Mouse (Mus musculus) cerebellum, postnatal 10 days (tissue): ENCODE results near the gene Btbd2.
"Not testable (repeated sequence)": the region's sequence is repeated elsewhere in the genome, so short reads cannot be mapped to it uniquely, and the experiment has no call there.

Source experiments
- DNase-seq, 2 experiments: peaks; one replicate each; pipeline ENCODE4 v3.0.0; 2021; ENCODE audit warnings: mixed read lengths in 2 of 2

Gene Btbd2

GRCm38 (mm10) chr10:80668614-80669013, 11.7 kb upstream of the Btbd2 start:
- DNase-seq, result peak; percentile 82 to 83

DNA sequence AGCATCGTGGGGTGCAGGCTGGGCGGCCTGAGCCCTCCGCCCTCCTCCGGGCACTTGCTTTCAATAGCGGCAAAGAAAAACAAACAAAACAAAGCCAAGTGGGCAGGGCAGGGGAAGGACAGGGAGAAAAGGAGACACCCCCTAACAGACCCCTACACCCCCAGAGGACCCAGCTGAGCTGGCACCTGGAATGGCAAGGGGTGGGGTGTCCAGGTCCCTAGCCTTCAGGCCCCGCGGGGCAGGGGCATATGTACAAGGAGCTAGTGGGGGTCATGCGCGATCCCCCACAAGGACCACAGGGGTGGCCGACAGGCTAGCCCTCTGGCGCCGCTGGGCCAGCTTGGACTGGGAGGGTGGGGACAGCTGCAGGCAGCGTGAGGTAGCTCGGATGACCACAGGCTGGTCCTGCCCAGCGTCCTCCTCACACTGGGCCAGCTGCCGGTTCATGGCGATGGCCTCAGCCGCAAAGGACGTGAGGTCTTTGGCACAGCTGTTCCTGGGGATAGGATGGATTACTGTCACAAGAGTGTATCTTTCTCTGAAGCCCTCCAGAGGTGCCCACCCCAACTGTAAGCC, 10.1 kb upstream of the Btbd2 start:
- no peak for DNase-seq

DNA sequence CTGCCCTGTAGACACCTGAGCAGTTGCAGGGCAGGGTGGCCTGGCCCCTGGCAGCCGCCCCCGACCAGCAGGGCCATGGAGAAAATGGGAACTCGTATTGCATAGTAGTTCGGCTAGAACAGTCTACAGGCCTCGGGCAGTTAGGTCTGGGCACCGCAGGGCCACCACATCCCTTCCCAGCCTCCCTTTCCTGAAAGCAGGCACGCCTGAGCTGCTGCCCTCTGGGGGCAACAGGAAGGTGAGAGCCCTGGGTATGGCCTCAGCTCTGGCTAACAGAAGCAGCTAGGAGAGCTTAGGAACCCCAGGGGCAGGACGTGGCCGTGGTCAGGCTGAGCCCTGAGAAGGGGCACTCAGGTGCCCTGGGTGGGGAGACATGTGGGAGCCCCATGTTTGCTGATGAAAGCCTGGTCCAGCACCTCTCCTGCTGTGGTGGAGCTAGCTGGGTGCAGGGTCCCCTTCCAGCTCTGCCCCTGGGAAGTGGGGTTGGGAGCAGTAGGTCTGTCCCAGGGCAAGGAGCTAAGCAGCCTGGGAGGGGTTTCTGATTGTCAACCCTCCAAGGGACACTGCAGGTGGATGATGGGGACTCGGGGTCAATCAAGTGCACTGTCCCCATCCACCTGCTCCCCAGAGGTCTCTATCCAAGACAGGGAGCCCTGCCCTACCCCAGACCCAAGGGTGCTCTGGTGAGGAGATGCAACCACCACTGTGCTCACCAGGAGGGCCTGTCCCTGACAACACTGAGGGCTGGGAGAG, 9.3 kb upstream of the Btbd2 start:
- no peak for DNase-seq

GRCm38 (mm10) chr10:80665459-80665858, 8.6 kb upstream of the Btbd2 start:
- DNase-seq, result peak in 1 of 2 experiments; percentile 51

DNA sequence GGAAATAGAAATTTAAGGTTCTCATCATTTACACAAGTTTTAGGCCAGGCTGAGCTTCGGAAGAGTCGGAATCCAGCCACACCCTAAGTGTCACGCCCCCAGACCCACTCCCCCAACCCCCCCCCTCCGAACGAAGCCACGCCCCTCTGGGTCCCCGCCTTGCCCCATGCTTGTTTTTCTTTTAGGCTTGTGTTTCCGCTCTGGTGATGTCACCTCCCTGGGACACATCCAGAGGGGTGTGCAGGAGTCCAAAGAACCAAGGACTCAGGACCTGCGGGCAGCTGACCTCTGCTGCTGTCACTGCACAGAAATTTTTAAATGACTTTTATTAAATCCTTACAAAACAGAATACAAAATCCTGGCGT, 8.1 kb upstream of the Btbd2 start:
- DNase-seq, result peak in 1 of 2 experiments; percentile 44

GRCm38 (mm10) chr10:80664197-80665015, 7.5 kb upstream of the Btbd2 start:
- DNase-seq, result peak; percentile 73 to 80

DNA sequence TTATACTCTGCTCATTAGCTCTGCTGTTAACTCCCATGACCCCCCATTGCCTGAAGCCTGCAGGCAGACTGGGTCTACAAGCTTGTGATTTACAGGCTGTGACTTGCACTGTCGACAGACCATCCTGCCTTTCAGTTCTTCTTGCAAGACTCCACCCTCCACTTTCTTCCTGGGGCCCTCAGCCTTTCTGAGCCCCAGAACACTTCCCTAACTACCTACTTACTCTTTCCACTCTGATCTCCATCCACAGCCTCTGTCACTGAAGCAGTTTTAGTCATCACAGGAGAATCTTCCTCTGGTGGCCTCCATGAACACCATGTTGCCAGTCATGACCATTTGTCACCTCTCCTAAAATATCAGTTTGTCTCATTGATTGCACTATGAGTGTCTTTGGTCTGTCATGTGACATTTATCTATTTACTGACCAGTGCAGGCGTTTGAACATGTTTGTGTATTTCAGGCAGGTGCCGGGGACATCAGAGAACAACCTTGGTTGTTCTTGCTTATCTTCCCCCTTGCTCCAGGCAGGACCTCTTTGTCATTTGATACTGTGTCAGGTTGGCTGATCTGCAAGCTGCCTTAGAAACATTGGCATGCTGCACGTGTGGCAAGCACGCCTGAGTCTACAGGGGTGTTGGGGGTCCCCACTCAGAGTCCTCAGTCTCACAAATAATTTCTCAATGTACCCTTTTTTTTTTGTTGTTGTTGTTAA, 6.8 kb upstream of the Btbd2 start:
- no peak for DNase-seq

DNA sequence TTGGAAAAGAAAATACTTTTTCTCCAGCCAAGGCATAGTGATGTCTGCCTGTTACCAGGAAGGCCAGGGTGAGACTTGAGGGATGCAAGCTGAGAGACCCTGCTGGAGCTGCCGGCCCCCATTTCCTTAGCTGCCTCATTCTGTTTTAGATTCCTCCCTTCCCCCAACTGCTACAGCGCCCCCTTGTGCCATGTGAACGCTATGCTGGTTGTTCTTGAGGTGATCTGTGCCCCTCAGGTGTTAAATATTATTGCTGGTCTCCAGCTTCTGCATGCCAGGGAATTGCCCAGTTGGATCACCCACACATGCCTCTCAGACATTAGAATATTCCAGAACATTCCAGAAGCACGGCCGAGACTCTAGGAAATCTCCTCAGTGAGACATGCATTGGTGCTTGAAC, 4.3 kb upstream of the Btbd2 start:
- peak; percentile 66 to 82 for DNase-seq

DNA sequence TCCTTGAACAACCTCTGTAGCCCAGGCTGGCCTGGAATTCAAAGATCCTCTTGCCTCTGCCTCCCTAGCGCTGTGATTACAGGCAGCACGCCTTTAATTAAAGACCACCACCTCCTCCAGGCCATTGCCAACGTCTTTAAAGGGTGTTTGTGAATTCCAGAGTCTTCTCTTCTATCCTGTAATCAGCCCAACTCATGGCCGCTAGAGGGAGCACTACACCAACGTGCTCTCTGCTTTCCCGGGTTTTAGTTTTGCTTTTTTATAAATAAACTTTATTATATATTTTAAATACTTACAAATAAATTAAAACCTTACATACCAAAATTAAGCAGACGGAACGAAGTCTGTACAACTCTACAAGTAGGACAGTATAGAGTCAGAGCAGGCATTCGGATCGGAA, 2.3 kb upstream of the Btbd2 start:
- DNase-seq, result peak; percentile 89 to 92

- DNase-seq, result no peak
These were observed 2.0 kb upstream of the Btbd2 start for GRCm38 (mm10) chr10:80658841-80659202.

DNA sequence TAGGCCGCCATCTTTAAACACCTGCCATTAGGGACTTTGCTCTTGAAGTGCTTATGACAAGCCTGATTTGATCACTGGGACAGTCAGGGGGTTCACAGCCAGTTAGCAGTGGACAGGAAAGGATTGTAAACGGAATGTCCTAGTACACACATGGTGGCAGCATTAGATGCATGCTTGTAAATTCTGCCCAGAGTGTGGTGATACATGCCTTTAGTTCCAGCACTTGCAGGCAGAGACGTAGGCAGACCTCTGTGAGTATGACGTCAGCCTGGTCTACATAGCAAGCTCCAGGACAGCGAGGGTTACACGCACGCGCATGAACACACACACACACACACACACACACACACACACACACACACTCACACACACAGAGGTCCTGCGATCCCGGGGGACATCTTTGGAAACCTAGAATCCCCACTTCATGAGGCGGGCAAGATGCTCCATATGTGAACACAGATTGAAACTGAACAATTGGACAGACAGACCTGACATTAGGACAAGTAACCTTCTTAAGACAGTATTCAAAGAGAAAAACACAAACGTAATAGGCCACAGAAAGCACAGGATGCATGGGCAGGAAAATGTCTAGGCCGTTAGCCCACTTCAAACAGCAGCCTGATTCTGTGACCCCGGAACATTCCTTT, 1.4 kb upstream of the Btbd2 start:
- no peak for DNase-seq

- DNase-seq, result peak; percentile 100
These were observed 575 bp downstream of the Btbd2 start for GRCm38 (mm10) chr10:80656130-80656862.

- DNase-seq, result peak in 1 of 2 experiments; percentile 51
These were observed 1.3 kb downstream of the Btbd2 start for GRCm38 (mm10) chr10:80655406-80656129.

DNA sequence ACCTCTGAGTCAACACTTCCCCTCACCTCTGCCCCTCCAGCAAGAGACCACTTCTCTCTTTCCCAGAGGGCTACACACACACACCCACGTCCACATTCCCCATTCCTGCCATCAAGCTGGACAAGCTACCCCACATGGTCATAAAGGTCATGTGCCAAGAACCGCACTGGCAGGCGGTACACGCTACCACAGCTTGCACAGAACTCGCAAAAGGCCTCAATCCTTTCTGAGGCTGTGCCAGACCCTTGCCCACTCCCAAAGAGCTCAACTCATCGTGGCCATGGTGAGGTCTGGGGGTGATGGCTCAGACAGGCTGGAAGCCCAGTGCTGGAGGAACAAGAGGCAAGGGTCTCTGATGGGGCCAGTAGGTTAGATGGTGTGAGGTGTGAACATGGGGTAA, 2.0 kb downstream of the Btbd2 start:
- DNase-seq, result peak; percentile 57 to 60

DNA sequence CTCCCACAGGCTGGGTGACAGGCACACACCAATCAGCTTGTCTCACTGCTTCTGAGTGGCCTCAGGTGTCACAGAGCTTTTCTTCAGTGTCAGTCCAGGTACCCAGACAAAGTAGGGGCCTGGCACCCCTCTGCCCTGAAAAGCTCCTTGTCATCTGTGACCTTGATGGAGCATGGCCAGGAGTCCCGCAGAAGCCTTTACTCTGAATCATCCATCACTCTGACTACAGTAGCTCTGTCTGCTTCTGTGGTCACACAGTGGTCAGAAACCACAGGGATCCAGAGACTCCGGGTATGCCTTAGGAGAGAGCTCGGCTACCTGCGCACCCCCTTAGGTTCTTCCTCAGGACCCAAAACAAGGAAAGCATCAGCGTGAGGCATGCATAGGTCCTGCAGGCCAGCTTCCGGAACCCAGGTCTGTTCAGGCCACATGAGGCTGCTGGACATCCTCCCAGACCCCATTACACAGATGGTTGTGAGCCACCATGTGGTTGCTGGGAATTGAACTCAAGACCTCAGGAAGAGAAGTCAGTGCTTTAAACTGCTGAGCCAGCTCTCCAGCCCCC, 3.6 kb downstream of the Btbd2 start:
- DNase-seq, result no peak

GRCm38 (mm10) chr10:80650392-80650791, 6.5 kb downstream of the Btbd2 start:
- no peak for DNase-seq

- DNase-seq, result not testable (repeated sequence)
These were observed 7.0 kb downstream of the Btbd2 start for GRCm38 (mm10) chr10:80649910-80650309.

- no peak for DNase-seq
These were observed 9.9 kb downstream of the Btbd2 start for GRCm38 (mm10) chr10:80646936-80647335.

- DNase-seq, result no peak
These were observed 21.5 kb downstream of the Btbd2 start for GRCm38 (mm10) chr10:80635345-80635744.

GRCm38 (mm10) chr10:80628925-80629324, 27.9 kb downstream of the Btbd2 start:
- DNase-seq, result peak in 1 of 2 experiments; percentile 42

GRCm38 (mm10) chr10:80627685-80628084, 29.2 kb downstream of the Btbd2 start:
- DNase-seq, result peak in 1 of 2 experiments; percentile 39
